Mouse (Mus musculus) WW6 (cell line): ENCODE results near the gene Vars2.
A peak's percentile ranks its signal among the peaks of the same experiment; 100 is the strongest.

ENCODE experiments used
- DNase-seq: peaks from one replicate; pipeline ENCODE4 v3.0.0-alpha.2; 2013; ENCODE audit warnings: low read depth, low spot score

The Vars2 gene

DNA sequence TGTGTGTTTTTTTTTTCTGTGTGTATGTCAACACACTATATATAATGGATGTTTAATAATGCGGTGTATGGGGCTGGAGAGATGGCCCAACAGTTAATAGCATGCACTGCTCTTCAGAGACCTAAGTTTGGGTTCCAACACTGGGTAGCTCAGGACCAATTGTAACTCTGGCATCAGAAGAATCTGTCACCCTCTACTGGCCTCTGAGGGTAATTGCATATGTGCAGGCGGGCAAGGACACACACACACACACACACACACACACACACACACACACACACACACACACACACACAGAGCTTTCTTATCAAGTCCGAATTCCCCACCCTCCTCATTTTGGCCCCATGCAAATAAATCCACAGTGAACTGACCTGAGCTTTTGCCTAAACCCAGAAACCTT is 32.2 kb downstream of the Vars2 start:
- DNase-seq = no peak

DNA sequence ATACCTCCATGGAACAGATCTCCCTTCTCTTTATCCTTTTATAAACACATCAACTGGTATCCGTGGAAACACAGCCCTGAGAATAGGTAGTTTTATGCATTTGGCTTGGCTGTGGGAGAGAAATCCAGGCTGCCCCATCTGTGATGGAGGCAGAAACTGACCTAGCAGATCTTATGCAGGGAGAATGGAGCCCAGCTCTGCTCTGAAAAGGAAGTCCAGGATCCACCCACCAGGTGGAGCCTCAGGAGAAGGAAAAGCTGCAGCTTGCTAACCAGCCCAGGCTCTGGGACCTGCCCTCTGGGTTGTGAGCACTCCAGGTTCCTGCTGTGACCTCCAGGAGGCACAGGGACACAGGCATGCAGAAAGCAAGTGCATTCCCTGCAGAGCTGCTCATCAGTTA is 33.4 kb downstream of the Vars2 start:
- peak; percentile 39 for DNase-seq

DNA sequence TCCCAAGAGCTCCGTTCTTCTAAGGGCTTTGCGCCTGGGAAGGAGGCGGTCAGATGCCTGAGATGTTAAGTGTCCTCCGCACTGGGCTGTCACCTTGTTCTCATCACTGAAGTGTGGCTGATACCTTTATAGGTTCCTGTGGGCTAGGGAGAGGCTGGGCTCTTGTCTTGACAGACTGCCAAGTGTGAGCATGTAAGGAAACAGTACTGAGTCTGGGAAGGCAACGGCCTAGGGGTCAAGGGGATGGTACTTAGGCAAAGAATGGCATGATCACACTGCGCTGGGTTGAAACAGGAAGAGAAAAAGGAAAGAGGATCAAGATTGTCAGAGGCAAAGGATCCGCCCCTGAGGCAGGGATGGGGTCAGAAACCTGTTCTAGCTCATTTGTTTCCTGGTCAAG is 40.9 kb downstream of the Vars2 start, which contains the start of gene Gm9573:
TSS of gene Gm9573 (minus strand) at position 101 of the 400 bp plus-strand sequence.
- no peak for DNase-seq

DNA sequence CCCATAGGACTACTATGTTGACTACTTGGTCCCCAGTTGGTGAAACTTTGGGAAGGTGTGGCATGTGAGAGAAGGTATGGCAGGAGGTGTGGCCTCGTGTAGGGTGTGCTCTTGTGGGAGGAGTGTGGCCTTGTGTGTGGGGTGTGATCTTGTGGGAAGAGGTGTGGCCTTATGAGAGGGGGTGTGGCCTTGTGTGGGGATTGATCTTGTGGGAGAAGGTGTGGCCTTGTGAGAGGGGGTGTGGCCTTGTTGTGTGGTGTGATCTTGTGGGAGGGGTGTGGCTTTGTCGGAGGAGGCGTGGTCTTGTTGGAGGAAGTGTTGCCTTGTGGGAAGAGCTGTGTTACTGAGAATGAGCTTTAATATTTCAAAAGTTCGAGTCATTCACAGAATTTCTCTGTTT is 50.3 kb downstream of the Vars2 start:
- peak; percentile 85 for DNase-seq
